Mouse (Mus musculus) kidney, embryonic 15.5 days (tissue): ENCODE measurements around the gene Asns. TPM values are rescaled to one million over a fixed set of nuclear protein-coding genes. Genes with fewer than 3 reads are reported as not detected.
"Not testable (repeated sequence)": the region's sequence is repeated elsewhere in the genome, so short reads cannot be mapped to it uniquely, and the experiment has no call there.

Experiments used
- ATAC-seq: fragments of 200-750 bp; cut with Nextera tagmentation; replicated peaks from 2 replicates; pipeline ENCODE4 v1.8.0; 2017; ENCODE audit warnings: moderate TSS enrichment; ENCODE audit not compliant: low FRiP score
- H3K27ac ChIP-seq: fragments of 300-500 bp; sonication (generic); 2 replicates; pipeline ENCODE4 v1.5.1; 2015; ENCODE audit warnings: mild to moderate bottlenecking, inconsistent platforms
- H3K27me3 ChIP-seq: fragments of 300-500 bp; sonication (generic); 2 replicates; pipeline ENCODE4 v1.6.1; 2015; ENCODE audit warnings: inconsistent platforms
- H3K36me3 ChIP-seq: fragments of 300-500 bp; sonication (generic); 2 replicates; pipeline ENCODE4 v1.6.1; 2015; ENCODE audit warnings: inconsistent platforms
- H3K4me1 ChIP-seq: fragments of 300-500 bp; sonication (generic); 2 replicates; pipeline ENCODE4 v1.6.1; 2015; ENCODE audit warnings: inconsistent platforms
- H3K4me2 ChIP-seq: fragments of 300-500 bp; sonication (generic); 2 replicates; pipeline ENCODE4 v1.6.1; 2015; ENCODE audit warnings: moderate library complexity, mild to moderate bottlenecking, inconsistent platforms
- H3K4me3 ChIP-seq: fragments of 300-500 bp; sonication (generic); replicated peaks from 2 replicates; pipeline ENCODE4 v1.5.1; 2015; ENCODE audit warnings: mild to moderate bottlenecking, inconsistent platforms
- H3K9ac ChIP-seq: fragments of 300-500 bp; sonication (generic); 2 replicates; pipeline ENCODE4 v1.6.1; 2015; ENCODE audit warnings: mild to moderate bottlenecking, inconsistent platforms
- H3K9me3 ChIP-seq: fragments of 300-500 bp; sonication (generic); replicated peaks from 2 replicates; pipeline ENCODE4 v1.6.1; 2016; ENCODE audit warnings: inconsistent platforms
- WGBS: fragments of 180-500 bp; shearing (Covaris S2); methylation state at CpG from one replicate; pipeline ENCODE4 v1.1.7; 2015; ENCODE audit warnings: mixed read lengths; 5-methylcytosine and 5-hydroxymethylcytosine counted together
- polyA plus RNA-seq: library from polyadenylated mRNA; unstranded; fragments of >200 nt; fragmentation: Nextera tagmentation; extraction: Ambion mirVana; gene quantifications from 2 replicates; pipeline ENCODE4 v1.2.1, GENCODE M21; 2015

Asns gene
- polyA plus RNA-seq, 1 experiment from 2014 or later: 38.1 TPM

DNA sequence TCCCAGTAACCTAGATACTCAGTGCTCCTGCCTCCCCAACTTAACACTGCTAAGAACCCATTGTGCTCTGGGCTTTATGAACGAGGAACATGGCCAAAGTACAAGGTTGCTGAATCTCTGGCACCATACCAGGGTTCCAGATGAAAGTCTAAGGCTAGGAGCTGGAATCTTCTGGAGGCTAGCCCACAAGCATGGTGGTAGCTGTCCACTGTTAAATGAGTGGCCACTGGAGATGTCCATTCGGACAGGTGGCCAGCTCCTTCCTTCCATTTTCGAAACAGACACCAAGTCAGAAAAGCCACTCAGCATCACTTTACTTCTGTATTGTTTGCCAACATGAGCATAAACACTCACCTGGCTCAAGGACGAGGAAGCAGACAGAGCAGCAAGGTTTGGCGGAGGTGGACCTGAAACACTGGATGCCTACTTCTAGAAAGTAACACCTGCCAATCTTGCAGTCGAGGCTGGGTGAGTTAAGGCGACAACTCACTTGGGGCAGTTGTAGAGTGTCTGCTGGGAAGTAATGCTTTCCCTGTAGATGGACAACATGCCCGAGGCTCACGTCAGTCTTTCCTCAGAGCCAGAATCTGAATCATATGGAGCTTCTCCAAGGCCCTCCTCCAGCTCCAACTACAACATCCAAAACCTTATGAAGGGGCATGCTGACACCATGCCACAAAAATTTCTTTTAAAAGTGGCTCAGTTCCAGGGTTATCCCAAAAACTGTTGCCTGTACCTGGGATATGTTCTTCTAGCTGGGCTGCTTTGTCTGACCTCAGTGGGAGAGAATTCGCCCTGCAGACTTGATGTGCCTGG, 20.4 kb downstream of the Asns start:
- Histone ChIP-seq H3K9me3 (no peaks in the 10 kb centered on the region), H3K4me3 (no peak overlapping the region), H3K4me2 (no peak overlapping the region), H3K4me1 (no peaks in the 10 kb centered on the region), H3K9ac (no peak overlapping the region), H3K36me3 (no peaks in the 10 kb centered on the region), H3K27me3 (no peaks in the 10 kb centered on the region), H3K27ac (no peak overlapping the region)
- no peak for ATAC-seq
- 91% methylated on average over 10 of the region's 10 CpGs for WGBS

DNA sequence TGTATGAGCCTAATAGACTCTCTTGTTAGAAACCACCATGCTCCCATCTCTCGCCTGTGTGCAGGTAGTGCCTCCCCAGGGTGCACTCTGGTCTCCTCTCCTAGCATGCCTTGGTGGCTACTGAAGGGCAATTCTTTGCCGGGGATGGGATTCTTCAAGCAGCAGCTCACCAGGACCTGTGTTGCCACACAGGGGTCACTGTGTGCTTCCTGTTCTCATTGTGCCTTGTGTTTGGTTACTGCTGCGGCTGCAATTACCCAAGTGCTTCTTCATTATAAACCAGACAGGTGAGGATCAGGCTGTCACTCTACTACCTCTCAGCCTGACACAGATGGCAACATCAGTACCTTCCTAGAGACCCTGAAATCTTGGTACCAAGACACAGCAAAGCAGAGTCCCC, 21.6 kb downstream of the Asns start:
- no peak for ATAC-seq
- no peaks in the 10 kb centered on the region for H3K4me1 ChIP-seq
- no peak overlapping the region for H3K27ac ChIP-seq
- WGBS: 60% methylated on average over 3 of the region's 3 CpGs
- no peaks in the 10 kb centered on the region for H3K27me3 ChIP-seq
- no peak overlapping the region for H3K4me3 ChIP-seq
- no peak overlapping the region for H3K9ac ChIP-seq
- H3K9me3 ChIP-seq: no peaks in the 10 kb centered on the region
- H3K4me2 ChIP-seq: no peak overlapping the region
- H3K36me3 ChIP-seq: no peaks in the 10 kb centered on the region

DNA sequence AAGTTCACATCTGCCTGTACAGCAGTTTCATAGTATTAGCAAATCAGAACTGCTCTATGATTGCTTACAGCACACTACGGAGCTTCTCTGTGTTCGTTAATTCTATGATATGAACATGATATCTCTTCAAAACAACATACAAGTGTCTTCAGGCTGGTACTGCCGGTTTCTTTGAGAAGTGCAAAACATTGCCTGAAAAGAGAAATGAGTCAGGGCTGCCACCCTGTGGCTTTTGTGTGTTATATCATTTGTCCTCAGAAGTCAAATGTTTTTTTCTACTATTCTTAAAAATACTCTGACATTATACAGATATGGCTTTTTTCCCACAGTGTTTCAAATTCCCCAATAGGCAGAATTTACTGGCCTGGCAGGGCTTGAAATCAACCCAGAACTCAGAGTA, 22.5 kb downstream of the Asns start:
- WGBS: 49% methylated on average over 3 of the region's 3 CpGs
- H3K9me3 ChIP-seq: no peaks in the 10 kb centered on the region
- H3K4me3 ChIP-seq: no peak overlapping the region
- H3K4me2 ChIP-seq: no peak overlapping the region
- ATAC-seq: no peak
- H3K36me3 ChIP-seq: no peaks in the 10 kb centered on the region
- no peaks in the 10 kb centered on the region for H3K27me3 ChIP-seq
- H3K4me1 ChIP-seq: no peaks in the 10 kb centered on the region
- H3K27ac ChIP-seq: no peak overlapping the region
- H3K9ac ChIP-seq: no peak overlapping the region

DNA sequence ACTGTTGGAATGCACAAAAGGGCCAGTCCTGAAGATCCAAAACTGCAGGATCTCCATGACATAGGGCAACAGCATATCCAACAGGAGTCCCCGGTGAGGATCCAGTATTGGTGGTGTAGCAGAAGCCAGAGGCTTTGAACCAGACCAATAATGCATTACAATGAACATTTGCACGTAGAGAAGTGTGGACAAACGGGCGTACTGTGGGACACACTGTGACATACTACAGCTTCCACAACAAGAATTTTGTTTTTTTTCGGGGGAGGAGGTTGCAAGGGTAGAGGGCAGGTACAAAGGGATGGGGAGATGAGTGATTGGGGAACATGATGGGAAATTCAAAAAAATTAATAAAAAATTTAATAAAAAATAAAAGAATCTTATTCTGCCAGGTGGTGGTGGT, 23.3 kb downstream of the Asns start:
- 84% methylated on average over 5 of the region's 5 CpGs for WGBS
- ATAC-seq: no peak
- Histone ChIP-seq H3K9me3 (no peaks in the 10 kb centered on the region), H3K4me3 (no peak overlapping the region), H3K27me3 (no peaks in the 10 kb centered on the region), H3K4me2 (no peak overlapping the region), H3K27ac (no peak overlapping the region), H3K4me1 (no peaks in the 10 kb centered on the region), H3K36me3 (no peaks in the 10 kb centered on the region), H3K9ac (no peak overlapping the region)

DNA sequence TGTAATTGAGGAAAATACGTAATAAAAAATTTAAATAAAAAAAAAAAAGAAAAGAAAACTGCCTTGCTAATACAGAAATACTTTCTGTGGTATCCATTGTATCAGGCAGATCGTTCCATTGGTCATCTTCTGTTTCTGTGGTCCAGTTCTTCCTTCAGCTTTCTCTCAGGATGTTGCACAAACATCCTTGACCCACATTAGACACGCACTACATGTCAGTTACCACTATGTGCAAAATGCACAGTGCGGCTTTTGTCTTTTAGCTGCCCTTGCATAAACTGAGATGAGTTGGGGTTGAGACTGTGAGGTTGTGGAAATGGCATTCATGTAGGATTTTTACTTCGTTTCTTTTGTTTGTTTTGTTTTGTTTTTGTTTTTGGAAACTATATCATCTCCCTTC, 24.7 kb downstream of the Asns start:
- Histone ChIP-seq H3K27me3 (no peaks in the 10 kb centered on the region), H3K4me3 (no peak overlapping the region), H3K9ac (no peak overlapping the region), H3K9me3 (no peaks in the 10 kb centered on the region), H3K4me1 (no peaks in the 10 kb centered on the region), H3K27ac (no peak overlapping the region), H3K36me3 (no peaks in the 10 kb centered on the region), H3K4me2 (no peak overlapping the region)
- ATAC-seq: no peak
- 85% methylated on average over 5 of the region's 5 CpGs for WGBS

DNA sequence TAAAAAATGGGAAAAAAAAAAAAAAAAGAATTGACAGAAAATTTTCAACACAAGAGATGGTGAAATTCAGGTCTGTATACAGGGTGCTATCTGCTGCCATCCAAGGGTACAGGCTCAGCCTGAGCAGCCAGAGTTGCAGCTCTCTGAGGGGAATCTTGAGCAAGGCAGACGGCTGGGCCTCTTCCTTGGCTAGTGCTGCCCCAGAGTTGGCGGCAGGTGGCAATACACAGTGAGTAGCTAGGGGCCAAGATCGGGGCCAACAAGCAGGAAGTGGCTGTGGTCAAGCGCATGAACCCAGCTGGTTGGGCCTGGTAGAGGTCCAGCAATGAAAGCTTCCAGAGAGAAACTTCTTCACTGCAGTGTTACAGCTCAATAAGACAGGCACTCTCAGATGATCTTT, 27.2 kb downstream of the Asns start:
- H3K9me3 ChIP-seq, H3K27me3 ChIP-seq, H3K36me3 ChIP-seq, H3K27ac ChIP-seq, H3K4me3 ChIP-seq, H3K4me1 ChIP-seq, H3K4me2 ChIP-seq, H3K9ac ChIP-seq, ATAC-seq: not testable (repeated sequence)
- WGBS: 90% methylated on average over 4 of the region's 4 CpGs

DNA sequence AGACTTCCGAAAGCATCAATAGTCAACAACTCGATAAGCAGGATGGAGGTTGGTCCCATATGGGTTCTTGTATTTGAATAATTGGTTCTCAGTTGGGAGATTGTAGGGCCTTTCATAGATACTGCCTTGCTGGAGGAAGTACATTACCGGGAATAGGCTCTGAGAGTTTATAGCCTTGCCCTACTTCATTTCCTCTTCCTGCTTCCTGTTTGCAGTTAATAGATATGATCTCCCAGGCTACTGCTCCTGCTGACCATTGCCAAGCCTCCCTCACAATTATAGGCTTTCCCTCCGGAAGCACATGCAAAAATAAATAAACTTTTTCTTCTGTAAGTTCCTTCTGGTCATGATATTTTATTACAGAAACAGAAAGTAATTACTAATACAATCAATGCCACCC, 31.6 kb downstream of the Asns start:
- Histone ChIP-seq H3K4me2 (no peak overlapping the region), H3K36me3 (no peaks in the 10 kb centered on the region), H3K9me3 (no peaks in the 10 kb centered on the region), H3K27ac (no peak overlapping the region), H3K4me3 (no peak overlapping the region), H3K27me3 (no peaks in the 10 kb centered on the region), H3K9ac (no peak overlapping the region), H3K4me1 (no peaks in the 10 kb centered on the region)
- 54% methylated on average over 4 of the region's 4 CpGs for WGBS
- ATAC-seq: no peak

DNA sequence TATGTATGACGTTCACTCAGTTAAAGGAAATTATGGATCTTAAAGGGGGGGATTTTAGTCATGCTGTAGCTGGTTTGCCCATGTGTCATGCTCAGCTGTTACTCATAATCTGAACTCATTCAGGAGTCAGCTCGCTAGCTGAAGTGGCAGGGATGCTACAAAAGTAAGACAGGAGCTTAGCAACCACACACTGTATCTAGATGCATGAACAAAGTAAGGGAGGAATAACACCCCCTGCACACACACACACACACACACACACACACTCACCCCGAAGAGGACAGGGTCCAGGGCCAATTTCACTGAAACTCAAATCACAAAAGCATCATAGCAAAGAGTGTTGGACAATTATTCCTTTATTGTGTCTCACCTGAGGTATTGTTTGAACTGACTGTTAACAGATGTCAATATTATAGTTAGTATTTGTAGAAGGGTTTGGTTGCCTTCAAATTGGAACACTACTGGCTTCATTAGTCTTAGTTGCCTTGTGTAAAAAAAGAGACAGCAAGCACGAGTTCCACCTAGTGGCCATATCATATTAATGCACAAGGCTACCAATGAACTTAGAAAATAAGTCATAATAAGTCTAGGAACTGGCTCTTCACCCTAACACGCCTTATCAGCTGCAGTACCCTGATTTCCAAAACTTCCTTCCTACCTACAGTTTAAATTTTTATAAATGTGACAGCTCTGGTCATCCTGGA, 32.5 kb downstream of the Asns start:
- H3K4me1 ChIP-seq: no peaks in the 10 kb centered on the region
- H3K27me3 ChIP-seq: no peaks in the 10 kb centered on the region
- WGBS: 65% methylated on average over 5 of the region's 5 CpGs
- H3K27ac ChIP-seq: no peak overlapping the region
- H3K36me3 ChIP-seq: no peaks in the 10 kb centered on the region
- H3K4me3 ChIP-seq: no peak overlapping the region
- H3K9me3 ChIP-seq: no peaks in the 10 kb centered on the region
- no peak overlapping the region for H3K9ac ChIP-seq
- ATAC-seq: no peak
- H3K4me2 ChIP-seq: no peak overlapping the region

DNA sequence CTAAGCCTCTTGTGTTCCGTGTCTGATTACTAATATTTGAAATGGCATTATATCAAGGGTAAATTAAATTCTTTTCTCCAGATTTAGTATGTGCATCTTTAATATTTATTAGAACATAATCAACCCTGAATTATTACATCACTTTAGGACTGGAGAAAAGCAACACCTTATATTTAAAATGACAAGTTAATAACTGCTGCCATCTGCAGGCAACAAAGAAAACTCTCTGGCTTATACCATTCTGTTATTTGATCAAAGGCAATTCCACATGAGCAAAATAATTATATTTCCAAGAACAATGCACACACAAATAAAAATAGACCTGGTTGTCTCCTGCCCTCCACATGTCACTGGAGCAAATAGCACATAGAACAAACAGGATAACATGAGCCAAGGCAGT, 36.5 kb downstream of the Asns start:
- no peaks in the 10 kb centered on the region for H3K4me1 ChIP-seq
- no peak overlapping the region for H3K9ac ChIP-seq
- no peak overlapping the region for H3K4me2 ChIP-seq
- no peak overlapping the region for H3K4me3 ChIP-seq
- no peaks in the 10 kb centered on the region for H3K9me3 ChIP-seq
- 89% methylated on average over 1 of the region's 1 CpGs for WGBS
- no peak for ATAC-seq
- H3K27me3 ChIP-seq: no peaks in the 10 kb centered on the region
- H3K36me3 ChIP-seq: no peaks in the 10 kb centered on the region
- H3K27ac ChIP-seq: no peak overlapping the region

DNA sequence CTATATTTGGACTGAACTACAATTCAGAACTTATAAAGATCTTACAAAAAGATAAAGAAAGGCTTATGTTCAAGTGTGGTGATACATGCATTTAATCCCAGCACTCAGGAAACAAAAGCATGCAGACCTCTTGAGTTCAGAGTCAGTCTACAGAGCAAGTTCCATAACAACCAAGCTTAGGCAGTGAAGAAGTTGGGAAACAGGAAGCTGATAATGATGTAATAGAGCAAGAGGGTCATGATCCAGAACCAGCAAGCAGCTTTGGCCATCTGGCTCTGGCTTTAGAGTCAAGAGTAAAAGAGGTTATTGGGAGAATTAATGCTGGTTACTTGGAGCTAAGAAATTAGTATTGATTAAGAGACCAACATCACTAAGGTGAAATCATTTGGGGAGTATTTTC, 44.6 kb downstream of the Asns start:
- Histone ChIP-seq H3K27me3 (no peaks in the 10 kb centered on the region), H3K9me3 (no peaks in the 10 kb centered on the region), H3K4me1 (no peaks in the 10 kb centered on the region), H3K4me2 (no peak overlapping the region), H3K4me3 (no peak overlapping the region), H3K9ac (no peak overlapping the region), H3K36me3 (no peaks in the 10 kb centered on the region), H3K27ac (no peak overlapping the region)
- ATAC-seq: no peak
